Mouse (Mus musculus): ENCODE results near the gene Ropn1. TPM values are rescaled to one million over a fixed set of nuclear protein-coding genes. Genes with fewer than 3 reads are reported as not detected.
"Not testable (repeated sequence)": the region's sequence is repeated elsewhere in the genome, so short reads cannot be mapped to it uniquely, and the experiment has no call there.

Gene Ropn1
- polyA plus RNA-seq, 1 experiment from 2014 or later: not detected

DNA sequence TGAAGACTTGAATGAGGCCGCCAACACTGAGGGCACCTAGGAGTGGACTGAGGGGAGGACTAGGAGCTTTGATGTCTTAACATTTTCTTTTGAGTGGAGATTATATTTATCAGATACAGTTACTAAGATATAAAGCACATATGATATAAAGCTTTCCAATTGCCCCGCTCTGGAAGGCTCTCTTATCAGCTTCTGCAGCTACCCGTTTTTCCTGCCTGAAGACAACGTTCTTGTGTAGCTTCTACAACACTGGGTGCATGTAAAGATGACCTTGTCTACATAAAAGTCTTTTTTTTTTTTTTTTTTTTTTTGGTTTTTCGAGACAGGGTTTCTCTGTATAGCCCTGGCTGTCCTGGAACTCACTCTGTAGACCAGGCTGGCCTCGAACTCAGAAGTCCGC, 44.8 kb downstream of the Ropn1 start:
- Histone ChIP-seq H3K36me3 (ENCODE audit: control insufficient read depth, insufficient read depth, low read length) (peaks cover 15% of the 10 kb centered on the region; the same call in 1 of the 2 replicates), H3K9ac (replicated peaks; ENCODE audit: low read depth, low read length) (no peak overlapping the region), H3K4me3 (ENCODE audit: low read depth, low read length) (no peak overlapping the region), H3K27ac (ENCODE audit: low read length) (no peak overlapping the region), H3K4me1 (ENCODE audit: control insufficient read depth, insufficient read depth, low read length) (peaks cover 4% of the 10 kb centered on the region; the same call in 1 of the 2 replicates), H3K9me3 (ENCODE audit: control insufficient read depth, low read depth, low read length) (no peaks in the 10 kb centered on the region), H3K27me3 (ENCODE audit: control insufficient read depth, insufficient read depth, low read length) (no peaks in the 10 kb centered on the region), H3K4me2 (replicated peaks; ENCODE audit: low read depth, low read length) (no peak overlapping the region)
- ATAC-seq (ENCODE audit: insufficient number of reproducible peaks, insufficient read depth, low FRiP score, low read depth): no peak
- WGBS: 86% methylated on average over 6 of the region's 7 CpGs

DNA sequence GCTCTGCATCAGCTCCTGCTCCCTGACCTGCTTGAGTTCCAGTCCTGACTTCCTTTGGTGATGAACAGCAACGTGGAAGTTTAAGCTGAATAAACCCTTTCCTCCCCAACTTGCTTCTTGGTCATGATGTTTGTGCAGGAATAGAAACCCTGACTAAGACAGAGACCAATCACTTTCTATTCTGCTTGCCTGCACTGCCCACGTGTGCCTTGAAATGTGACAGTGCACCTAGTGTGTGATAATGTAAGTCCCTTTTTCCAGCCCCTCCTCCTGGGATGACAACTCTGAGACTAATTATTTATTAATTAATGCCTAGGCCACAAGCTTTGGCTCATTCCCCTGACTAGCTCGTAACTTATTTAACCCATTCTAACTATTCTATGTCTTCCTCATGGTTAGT, 49.0 kb downstream of the Ropn1 start:
- not testable (repeated sequence) for H3K27me3 ChIP-seq (ENCODE audit: control insufficient read depth, insufficient read depth, low read length); H3K27ac ChIP-seq (ENCODE audit: low read length); H3K4me2 ChIP-seq (replicated peaks; ENCODE audit: low read depth, low read length); H3K4me3 ChIP-seq (ENCODE audit: low read depth, low read length); H3K9ac ChIP-seq (replicated peaks; ENCODE audit: low read depth, low read length); ATAC-seq (ENCODE audit: insufficient number of reproducible peaks, insufficient read depth, low FRiP score, low read depth); H3K4me1 ChIP-seq (ENCODE audit: control insufficient read depth, insufficient read depth, low read length); H3K9me3 ChIP-seq (ENCODE audit: control insufficient read depth, low read depth, low read length)
- peaks cover 15% of the 10 kb centered on the region; the same call in 1 of the 2 replicates for H3K36me3 ChIP-seq (ENCODE audit: control insufficient read depth, insufficient read depth, low read length)
- 67% methylated on average over 3 of the region's 3 CpGs for WGBS

DNA sequence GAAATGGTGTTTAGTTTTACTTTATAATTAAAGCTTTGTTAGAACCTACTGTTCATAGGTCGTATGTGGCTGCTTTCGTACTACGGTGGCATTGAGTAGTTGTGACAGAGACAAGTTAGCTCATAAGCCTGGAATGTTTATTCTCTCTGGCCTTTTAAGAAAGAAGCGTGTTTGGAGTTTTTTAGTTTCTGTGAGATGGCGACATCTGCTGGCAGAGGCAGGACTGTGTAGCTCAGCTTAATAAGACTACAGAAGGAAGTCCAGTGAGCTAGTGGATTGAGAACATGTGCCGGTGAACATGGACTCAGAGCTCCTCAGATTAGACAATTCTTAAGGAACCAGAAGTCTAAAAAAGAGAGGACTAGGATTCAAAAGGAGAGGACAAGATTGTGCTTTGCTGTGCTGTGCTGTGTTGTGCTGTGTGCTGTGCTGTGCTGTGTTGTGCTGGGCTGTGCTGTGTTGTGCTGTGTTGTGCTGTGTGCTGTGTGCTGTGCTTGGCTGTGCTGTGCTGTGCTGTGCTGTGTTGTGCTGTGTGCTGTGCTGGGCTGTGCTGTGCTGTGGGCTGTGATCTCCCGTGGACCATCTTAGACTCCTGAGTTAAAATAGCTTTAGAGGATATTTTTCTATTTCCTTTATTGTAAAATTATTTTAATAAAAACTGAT, 50.6 kb downstream of the Ropn1 start:
- Histone ChIP-seq H3K27ac (ENCODE audit: low read length) (no peak overlapping the region), H3K27me3 (ENCODE audit: control insufficient read depth, insufficient read depth, low read length) (no peaks in the 10 kb centered on the region), H3K4me3 (ENCODE audit: low read depth, low read length) (no peak overlapping the region), H3K4me1 (ENCODE audit: control insufficient read depth, insufficient read depth, low read length) (0 out of 2 replicates have a peak, but pooled peaks cover 3% of the 10 kb centered on the region), H3K4me2 (replicated peaks; ENCODE audit: low read depth, low read length) (no peak overlapping the region), H3K9ac (replicated peaks; ENCODE audit: low read depth, low read length) (no peak overlapping the region), H3K9me3 (ENCODE audit: control insufficient read depth, low read depth, low read length) (no peaks in the 10 kb centered on the region), H3K36me3 (ENCODE audit: control insufficient read depth, insufficient read depth, low read length) (peaks cover 20% of the 10 kb centered on the region; the same call in 1 of the 2 replicates)
- 16% methylated on average over 7 of the region's 7 CpGs for WGBS
- ATAC-seq (ENCODE audit: insufficient number of reproducible peaks, insufficient read depth, low FRiP score, low read depth): peak; percentile 72

GRCm38 (mm10) chr16:34700828-34701216, 51.1 kb downstream of the Ropn1 start:
- Histone ChIP-seq H3K27me3 (ENCODE audit: control insufficient read depth, insufficient read depth, low read length) (no peaks in the 10 kb centered on the region), H3K4me2 (replicated peaks; ENCODE audit: low read depth, low read length) (no peak overlapping the region), H3K9me3 (ENCODE audit: control insufficient read depth, low read depth, low read length) (no peaks in the 10 kb centered on the region), H3K27ac (ENCODE audit: low read length) (no peak overlapping the region), H3K4me1 (ENCODE audit: control insufficient read depth, insufficient read depth, low read length) (0 out of 2 replicates have a peak, but pooled peaks cover 3% of the 10 kb centered on the region), H3K36me3 (ENCODE audit: control insufficient read depth, insufficient read depth, low read length) (peaks cover 19% of the 10 kb centered on the region; the same call in 1 of the 2 replicates), H3K4me3 (ENCODE audit: low read depth, low read length) (no peak overlapping the region), H3K9ac (replicated peaks; ENCODE audit: low read depth, low read length) (no peak overlapping the region)
- no peak; the same call in 1 of the 2 replicates for ATAC-seq (ENCODE audit: insufficient number of reproducible peaks, insufficient read depth, low FRiP score, low read depth)
- WGBS: 77% methylated on average over 6 of the region's 6 CpGs

DNA sequence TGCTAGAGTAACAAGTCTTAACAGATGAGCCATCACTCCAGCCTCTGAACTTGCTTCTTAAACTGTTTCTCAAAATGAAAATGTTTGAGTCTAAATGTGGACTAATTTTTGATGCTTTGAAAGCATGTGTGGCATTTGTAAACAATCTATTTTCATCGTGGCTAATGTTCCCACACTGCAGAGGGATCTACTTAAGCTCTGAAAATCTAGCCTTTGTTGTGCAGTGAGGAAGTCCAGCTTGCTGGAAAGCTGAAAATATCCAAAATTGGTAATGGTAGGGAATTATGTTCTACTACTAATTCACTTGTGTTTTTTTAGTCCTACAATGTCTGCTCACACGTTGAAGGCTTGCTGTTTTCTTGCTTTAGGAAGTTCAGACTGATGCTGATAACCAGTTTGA, 56.3 kb downstream of the Ropn1 start:
- Histone ChIP-seq H3K9me3 (ENCODE audit: control insufficient read depth, low read depth, low read length) (no peaks in the 10 kb centered on the region), H3K27me3 (ENCODE audit: control insufficient read depth, insufficient read depth, low read length) (no peaks in the 10 kb centered on the region), H3K4me2 (replicated peaks; ENCODE audit: low read depth, low read length) (no peak overlapping the region), H3K4me3 (ENCODE audit: low read depth, low read length) (no peak overlapping the region), H3K4me1 (ENCODE audit: control insufficient read depth, insufficient read depth, low read length) (no peaks in the 10 kb centered on the region), H3K27ac (ENCODE audit: low read length) (peak overlapping the region; percentile 85), H3K9ac (replicated peaks; ENCODE audit: low read depth, low read length) (no peak overlapping the region), H3K36me3 (ENCODE audit: control insufficient read depth, insufficient read depth, low read length) (peaks cover 8% of the 10 kb centered on the region; the same call in 1 of the 2 replicates)
- ATAC-seq (ENCODE audit: insufficient number of reproducible peaks, insufficient read depth, low FRiP score, low read depth): no peak
- WGBS: 63% methylated on average over 2 of the region's 2 CpGs

DNA sequence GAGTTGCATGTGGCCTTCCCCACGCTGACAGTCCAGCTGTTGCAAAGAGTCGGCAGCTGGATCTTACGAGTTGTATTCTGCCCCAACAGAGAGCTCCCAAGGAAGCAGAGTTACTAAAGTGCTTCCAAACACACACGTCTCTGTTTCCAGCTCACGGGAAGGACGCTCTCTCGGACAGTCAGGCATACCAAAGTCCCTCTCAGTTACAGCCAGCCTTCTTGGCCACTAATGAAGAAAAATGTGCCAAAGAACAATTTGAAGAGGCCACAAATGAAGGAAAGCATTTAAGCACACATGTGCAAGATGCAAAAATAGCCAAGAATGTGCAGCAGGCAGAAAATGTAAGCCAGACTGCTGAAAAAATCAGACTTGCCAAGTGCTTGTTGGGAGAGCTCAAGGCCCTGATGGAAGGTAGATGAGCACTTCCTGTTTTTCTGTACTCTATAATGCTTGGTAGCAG, 56.8 kb downstream of the Ropn1 start:
- H3K9me3 ChIP-seq (ENCODE audit: control insufficient read depth, low read depth, low read length): no peaks in the 10 kb centered on the region
- no peaks in the 10 kb centered on the region for H3K4me1 ChIP-seq (ENCODE audit: control insufficient read depth, insufficient read depth, low read length)
- H3K27me3 ChIP-seq (ENCODE audit: control insufficient read depth, insufficient read depth, low read length): no peaks in the 10 kb centered on the region
- no peak for ATAC-seq (ENCODE audit: insufficient number of reproducible peaks, insufficient read depth, low FRiP score, low read depth)
- WGBS: 50% methylated on average over 7 of the region's 7 CpGs
- peaks cover 8% of the 10 kb centered on the region; the same call in 1 of the 2 replicates for H3K36me3 ChIP-seq (ENCODE audit: control insufficient read depth, insufficient read depth, low read length)
- H3K9ac ChIP-seq (replicated peaks; ENCODE audit: low read depth, low read length): no peak overlapping the region
- no peak overlapping the region for H3K4me3 ChIP-seq (ENCODE audit: low read depth, low read length)
- H3K4me2 ChIP-seq (replicated peaks; ENCODE audit: low read depth, low read length): no peak overlapping the region
- H3K27ac ChIP-seq (ENCODE audit: low read length): peak overlapping the region; percentile 85

DNA sequence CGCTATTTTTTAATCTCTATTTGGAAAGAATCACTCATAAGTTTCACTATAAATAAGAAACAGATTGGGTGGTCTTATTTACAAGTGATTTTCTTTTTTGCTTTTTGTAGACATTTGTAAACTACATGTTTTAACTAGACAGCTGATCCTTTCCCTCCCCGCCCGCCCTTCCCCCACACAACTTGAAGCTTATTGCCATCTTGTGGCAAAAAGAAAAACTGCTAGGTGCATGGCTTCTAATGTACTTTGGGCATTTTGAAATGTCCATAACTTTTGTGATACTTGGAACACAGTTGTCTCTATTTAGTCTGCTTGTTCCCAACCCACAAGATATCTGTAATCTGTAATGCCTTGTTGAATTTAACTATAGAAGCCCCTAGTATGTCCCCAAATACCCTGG, 61.8 kb downstream of the Ropn1 start:
- Histone ChIP-seq H3K4me2 (replicated peaks; ENCODE audit: low read depth, low read length) (no peak overlapping the region), H3K27me3 (ENCODE audit: control insufficient read depth, insufficient read depth, low read length) (no peaks in the 10 kb centered on the region), H3K4me3 (ENCODE audit: low read depth, low read length) (no peak overlapping the region), H3K9me3 (ENCODE audit: control insufficient read depth, low read depth, low read length) (no peaks in the 10 kb centered on the region), H3K36me3 (ENCODE audit: control insufficient read depth, insufficient read depth, low read length) (peaks cover 3% of the 10 kb centered on the region; the same call in 1 of the 2 replicates), H3K9ac (replicated peaks; ENCODE audit: low read depth, low read length) (no peak overlapping the region), H3K27ac (ENCODE audit: low read length) (no peak overlapping the region), H3K4me1 (ENCODE audit: control insufficient read depth, insufficient read depth, low read length) (no peaks in the 10 kb centered on the region)
- WGBS: 70% methylated on average over 3 of the region's 3 CpGs
- ATAC-seq (ENCODE audit: insufficient number of reproducible peaks, insufficient read depth, low FRiP score, low read depth): no peak

DNA sequence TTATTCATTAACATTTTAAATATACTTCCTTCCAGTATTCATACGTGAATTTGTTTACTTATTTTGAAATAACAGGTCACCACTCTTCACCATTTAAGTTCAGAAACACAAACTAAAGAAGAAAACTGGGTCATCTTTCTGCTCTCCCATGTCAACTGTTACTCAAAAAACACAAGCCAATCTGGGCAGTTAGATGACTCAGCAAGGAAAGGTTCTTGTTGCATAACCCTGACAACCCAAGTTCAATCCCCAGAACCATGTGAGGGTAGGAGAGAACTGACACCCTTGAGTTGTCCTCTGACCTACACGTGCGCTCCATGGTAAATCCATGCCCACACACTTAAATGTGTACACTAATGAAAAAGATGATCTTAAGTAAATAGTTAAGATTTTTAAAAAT, 75.4 kb downstream of the Ropn1 start:
- H3K27ac ChIP-seq (ENCODE audit: low read length): no peak overlapping the region
- WGBS: 86% methylated on average over 3 of the region's 3 CpGs
- no peak overlapping the region for H3K4me2 ChIP-seq (replicated peaks; ENCODE audit: low read depth, low read length)
- peaks cover 12% of the 10 kb centered on the region for H3K36me3 ChIP-seq (ENCODE audit: control insufficient read depth, insufficient read depth, low read length)
- ATAC-seq (ENCODE audit: insufficient number of reproducible peaks, insufficient read depth, low FRiP score, low read depth): no peak
- H3K9ac ChIP-seq (replicated peaks; ENCODE audit: low read depth, low read length): no peak overlapping the region
- no peaks in the 10 kb centered on the region for H3K4me1 ChIP-seq (ENCODE audit: control insufficient read depth, insufficient read depth, low read length)
- no peak overlapping the region for H3K4me3 ChIP-seq (ENCODE audit: low read depth, low read length)
- no peaks in the 10 kb centered on the region for H3K27me3 ChIP-seq (ENCODE audit: control insufficient read depth, insufficient read depth, low read length)
- peaks cover 5% of the 10 kb centered on the region; the same call in 1 of the 2 replicates for H3K9me3 ChIP-seq (ENCODE audit: control insufficient read depth, low read depth, low read length)
